Mouse (Mus musculus): ENCODE measurements around the gene Fam241b.
A peak's percentile ranks its signal among the peaks of the same experiment; 100 is the strongest.

Gene Fam241b

DNA sequence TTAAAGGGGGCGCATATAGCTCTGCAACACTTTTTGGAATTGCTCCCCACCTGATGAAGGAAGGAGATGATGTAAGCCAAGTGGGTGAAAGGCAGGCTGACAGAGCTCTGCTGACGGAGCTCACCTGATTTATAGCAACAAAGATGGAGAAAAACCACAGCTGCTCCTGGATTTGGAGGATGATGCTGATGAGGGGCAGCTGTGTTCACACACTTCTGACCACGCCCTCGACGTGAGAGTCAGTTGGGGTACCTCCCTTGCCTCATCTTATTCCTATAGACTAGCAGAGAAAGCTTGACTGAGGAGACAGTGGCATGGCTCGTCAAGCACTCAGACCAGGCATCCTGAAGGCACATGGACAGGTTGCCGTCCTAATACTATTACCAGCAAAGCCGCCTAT lies at the start of gene Fam241b:
Fam241b (minus strand) TSS at position 101 of the 400 bp plus-strand sequence.
- no peak for DNase-seq (ENCODE audit: low spot score in 2 of 2)

DNA sequence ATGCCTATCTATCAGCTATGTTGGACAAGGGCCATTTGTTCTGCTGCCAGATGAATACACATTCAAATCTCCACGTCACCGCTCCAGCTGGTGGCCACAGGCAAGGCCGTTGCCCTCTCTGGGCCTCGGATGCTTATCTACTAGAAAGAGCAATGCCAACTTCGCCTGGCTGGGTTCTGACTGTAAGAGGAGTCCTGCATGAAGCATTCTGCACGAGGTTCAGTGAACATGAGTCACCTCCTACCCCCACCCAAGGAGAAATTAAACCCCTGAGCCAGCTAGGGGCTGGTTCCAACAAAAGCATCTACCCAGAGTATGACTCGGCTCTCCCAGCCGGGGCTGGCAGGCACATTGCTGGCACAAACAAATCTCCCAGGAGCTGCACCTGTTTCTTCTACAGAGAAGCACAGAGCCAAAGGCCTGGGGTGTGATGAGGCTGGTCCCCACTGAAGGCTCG lies 49.0 kb upstream of the Fam241b start:
- DNase-seq (ENCODE audit: low spot score in 2 of 2) = peak in 1 of 2 experiments; percentile 34

DNA sequence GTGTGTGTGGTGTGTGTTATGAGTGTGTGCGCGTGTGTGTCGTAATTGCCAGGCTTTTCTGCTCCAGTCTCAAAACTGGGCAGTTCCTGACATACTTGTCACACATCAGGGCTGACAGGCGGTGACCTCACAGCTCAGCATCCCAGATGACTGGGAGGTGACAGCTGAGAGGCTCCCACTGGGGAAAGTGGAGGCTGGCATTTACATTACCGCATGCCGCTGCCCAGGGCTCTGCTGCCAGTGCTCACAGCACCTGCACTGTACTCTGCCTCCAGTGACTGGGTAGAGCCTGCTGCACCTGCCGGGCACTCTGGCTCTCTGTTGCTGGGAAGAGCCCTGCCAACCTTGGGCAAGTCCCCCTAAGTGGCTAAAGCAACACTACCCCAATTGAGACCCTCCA lies 47.1 kb upstream of the Fam241b start:
- no peak for DNase-seq (ENCODE audit: low spot score in 2 of 2)

DNA sequence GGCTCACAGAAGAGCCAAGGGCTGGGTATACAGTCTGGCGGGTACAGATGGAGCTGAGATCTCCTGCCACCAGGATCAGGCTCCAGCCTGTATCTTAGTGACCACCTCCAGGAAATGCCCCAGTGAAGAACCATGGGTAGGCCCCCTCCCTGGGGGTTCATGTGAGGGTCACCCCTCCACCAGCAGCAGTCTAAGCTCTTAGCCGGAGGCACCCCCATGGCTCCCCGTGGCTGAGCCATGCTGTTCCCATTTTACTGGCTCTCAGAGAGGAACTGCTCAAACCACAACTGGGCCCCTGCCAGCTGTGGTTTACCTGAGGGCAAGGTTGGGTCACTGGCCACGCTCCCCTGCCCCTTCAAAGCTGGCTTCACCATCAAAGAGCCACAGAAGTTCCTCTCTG lies 46.2 kb upstream of the Fam241b start:
- DNase-seq (ENCODE audit: low spot score in 2 of 2) = no peak

DNA sequence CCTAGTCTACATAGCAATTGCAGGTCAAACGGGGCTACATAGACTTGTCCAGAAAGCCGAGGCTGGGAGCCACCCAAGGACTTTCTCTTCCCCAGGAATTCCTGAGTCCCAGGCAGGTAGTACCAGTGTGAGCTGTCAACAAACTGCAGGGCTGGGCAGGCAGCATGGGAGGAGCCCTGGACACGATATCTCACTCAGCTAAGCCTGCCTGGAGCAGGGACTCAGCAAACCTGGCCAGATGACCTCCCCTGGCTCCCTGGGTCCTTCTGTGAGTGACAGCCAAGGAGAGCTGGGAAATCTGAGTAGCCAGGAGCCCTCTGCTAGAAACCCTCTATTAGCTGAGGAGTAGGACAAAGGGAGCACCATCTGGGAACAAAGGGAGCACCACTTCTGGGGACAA lies 45.6 kb upstream of the Fam241b start:
- DNase-seq (ENCODE audit: low spot score in 2 of 2) = no peak

DNA sequence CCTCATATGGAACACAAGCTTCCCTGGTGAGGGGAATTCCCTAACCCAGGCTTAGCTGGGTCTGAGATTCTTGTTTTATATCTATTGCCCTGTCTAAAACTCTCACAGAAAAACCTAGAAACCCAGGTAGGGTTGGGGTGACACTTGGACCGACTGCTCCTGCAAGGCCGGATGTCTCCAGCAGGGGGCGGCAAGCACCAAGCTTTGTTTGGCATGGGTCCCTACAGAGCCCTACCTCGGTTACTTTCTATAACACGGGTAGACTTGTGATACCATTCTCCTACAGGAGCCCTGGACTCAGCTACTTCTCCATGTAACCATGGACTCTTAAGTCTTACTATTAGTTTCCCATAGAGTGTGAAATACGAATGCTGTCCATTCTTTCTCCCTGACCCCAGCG lies 43.2 kb upstream of the Fam241b start:
- peak; percentile 52 to 84 for DNase-seq (ENCODE audit: low spot score in 2 of 2)

DNA sequence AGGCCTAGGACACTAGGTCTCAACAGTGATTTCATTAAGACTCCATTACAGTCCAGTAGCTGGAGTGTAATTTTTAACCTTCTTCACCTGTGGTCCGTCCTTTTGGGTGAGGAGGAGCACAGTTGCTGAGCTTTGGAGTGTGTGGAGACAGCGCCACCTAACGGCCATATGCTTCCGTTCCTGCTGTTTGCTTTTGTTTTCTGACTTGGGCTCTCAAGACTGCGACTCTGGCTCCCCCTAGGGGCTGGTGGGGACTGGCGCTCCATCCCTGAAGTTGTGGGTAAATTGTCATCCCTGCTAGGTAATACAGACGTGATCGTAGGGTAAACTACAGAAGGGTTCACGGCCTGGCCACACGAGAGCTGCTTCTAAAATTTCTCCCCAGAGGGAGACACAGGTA lies 39.3 kb upstream of the Fam241b start:
- DNase-seq (ENCODE audit: low spot score in 2 of 2) = peak; percentile 85 to 96

DNA sequence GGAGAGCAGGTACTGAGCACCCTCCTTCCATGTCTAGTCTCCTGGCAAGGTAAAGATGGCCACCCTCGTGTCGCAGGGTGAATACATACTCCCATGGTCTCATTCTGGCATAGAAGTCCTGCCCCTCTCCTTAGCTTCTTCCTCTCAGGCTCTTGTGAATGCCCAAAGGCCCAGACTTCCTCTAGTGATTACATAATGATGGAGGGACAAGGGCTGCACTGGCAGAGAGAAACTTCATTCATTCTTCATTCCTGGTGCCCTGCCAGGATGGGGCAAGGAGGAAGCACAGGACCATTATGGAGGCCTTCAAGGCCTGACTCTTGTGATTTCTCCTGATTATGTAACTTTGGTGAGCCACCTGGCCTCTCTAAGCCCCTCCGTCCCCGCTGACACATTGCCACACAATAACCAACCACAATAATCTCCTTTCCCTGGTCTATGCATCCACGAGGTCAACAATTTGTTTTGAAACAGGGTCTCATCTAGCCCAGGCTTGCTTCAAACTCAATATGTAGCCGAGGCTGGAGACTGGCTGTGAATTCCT lies 38.8 kb upstream of the Fam241b start:
- DNase-seq (ENCODE audit: low spot score in 2 of 2) = no peak

DNA sequence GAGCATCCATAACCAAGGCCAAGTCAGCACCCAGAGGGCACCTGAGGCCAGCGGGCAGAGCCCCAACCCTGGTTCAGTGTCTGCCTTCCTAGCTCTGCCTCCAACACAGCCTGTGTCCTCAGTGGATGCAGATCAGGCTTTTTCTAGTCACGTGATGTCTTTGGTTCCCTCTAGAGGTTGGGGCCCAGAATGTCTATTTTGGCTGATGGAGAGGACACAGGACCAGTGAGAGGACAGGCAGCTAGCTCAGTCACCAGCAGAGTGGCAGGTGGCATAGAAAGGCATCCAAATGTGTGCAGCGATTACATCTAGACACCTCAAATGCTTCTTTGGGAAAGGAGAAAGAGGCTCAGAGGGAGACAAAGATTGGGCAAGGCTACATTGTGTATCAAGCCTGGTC lies 38.0 kb upstream of the Fam241b start:
- DNase-seq (ENCODE audit: low spot score in 2 of 2) = no peak

DNA sequence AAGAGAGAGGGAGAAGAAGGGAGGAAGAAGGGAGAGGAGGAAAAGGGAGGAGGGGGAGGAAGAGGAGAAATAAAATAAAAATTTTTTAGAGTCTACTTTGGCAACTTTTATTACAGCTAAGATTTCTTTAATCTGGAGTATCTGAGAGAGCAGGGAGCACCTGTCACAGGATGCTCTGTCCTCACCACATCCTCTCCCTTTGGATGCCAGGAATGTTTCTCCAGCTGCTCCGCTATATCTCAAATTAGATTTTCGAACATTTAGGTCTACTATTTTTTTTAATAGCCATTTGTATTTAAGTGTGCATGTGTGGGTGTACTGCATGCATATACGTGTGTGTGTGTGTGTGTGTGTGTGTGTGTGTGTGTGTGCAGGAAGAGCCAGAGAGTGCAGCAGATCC lies 36.2 kb upstream of the Fam241b start:
- DNase-seq (ENCODE audit: low spot score in 2 of 2) = no peak

DNA sequence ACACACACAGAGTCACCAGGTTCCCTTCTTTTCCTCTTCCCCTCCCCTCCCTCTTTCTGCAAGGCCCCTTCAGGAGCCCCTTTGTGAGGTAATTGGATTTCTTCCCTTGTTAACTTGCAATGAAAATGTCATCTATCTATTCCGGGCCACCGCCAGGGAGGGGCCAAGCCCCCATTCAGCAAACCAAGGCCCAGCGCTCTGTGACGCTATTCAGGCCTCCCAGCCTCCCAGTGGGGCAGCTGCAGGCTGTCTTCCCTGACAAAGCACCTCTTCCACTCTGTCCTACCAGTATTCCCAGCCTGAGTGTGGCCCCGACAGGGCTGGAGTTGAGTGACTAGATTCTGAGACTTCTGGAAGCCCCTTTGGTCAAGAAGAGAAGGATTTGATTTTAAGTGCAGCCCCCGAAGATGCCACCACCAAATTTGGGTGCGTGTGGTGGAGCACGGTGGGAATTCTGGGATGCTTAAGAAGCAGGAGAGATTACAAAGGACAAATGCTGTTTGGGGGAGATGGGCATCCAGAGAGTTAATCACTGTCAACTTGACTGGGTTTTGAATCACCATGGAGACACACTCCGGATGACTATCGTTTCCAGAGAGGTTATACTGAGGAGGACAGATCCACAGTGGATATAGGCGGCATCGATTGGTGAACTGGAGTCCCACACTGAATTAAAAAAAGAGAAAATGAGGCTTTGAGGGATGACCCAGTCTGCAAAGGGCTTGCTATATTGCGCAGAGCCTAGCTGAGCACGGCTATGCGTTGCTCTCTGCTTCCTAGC lies 31.0 kb upstream of the Fam241b start:
- no peak for DNase-seq (ENCODE audit: low spot score in 2 of 2)

DNA sequence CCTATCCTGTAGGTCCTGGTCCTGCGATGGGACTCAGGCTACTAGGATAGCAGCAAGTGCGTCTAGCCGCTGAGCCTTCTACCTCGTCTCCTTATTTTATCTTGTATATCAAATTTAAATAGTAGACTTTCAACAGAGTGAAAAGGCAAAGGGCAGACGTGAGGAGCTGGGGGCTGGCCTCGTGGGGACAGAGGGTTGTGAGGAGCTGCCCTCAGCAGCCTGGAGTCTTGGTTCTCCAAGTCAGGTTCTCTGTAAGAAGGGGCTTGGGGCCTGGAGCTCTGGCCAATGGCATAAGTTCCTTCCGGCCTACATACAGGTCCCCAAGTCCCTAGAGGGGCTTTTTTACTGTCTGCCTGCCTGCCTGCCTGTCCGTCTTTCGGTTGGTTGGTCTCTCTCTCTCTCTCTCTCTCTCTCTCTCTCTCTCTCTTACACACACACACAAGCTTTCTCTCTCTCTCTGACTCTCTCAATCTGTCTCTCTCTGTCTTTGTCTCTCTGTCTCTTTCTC lies 30.3 kb upstream of the Fam241b start:
- DNase-seq (ENCODE audit: low spot score in 2 of 2) = no peak

DNA sequence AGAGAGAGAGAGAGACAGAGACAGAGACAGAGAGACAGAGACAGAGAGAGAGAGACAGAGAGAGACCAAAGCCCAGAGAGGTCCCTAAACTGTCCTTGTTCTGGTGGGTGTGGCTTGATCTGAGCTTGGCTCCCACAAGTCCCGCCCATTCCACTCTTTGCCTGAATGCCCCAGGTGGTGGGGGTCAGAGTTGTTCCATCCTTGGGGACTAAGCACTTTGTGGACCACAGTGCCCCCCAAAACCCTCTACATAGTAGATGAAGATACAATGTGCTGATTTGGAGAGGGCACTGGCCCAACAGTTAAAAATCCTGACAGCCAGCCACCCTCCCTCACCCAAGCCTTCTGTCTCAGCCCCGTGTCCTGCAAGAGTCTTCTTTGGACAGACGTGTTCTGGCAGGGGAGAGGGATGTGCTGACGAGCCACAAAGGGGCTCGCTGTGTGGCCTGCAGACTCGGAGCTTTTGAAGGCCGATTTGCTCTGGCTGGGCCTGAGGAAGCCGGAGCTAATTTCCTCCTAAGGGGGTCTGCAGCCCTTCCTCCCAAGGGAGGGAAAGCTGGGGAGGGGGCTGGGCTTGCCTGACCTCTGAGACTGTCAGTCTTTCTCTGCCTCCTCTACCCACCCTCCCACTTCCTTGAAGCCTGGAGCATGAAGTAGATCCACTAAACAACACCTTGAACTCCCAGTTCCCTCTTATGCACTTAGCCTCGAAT lies 29.3 kb upstream of the Fam241b start:
- no peak for DNase-seq (ENCODE audit: low spot score in 2 of 2)

DNA sequence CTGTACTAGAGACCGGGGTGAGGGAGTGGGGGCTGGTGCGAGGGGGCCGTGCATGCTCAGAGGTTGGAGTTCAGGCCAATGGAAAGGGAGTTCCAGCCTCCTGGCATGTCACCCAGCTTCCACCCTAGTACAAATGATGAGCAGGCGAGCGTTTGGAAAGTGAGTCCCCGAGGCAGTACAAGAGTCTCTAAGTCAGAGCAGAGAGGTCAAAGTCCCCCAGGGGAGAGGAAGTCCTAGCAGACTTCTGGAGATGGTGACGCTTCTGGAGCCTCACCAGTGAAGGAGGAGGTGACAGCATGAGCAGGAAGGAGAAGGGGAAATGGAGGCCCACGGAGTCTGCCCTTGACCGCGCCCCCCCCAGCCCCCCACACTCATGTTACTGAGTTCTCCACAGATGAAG lies 18.7 kb upstream of the Fam241b start:
- no peak for DNase-seq (ENCODE audit: low spot score in 2 of 2)

DNA sequence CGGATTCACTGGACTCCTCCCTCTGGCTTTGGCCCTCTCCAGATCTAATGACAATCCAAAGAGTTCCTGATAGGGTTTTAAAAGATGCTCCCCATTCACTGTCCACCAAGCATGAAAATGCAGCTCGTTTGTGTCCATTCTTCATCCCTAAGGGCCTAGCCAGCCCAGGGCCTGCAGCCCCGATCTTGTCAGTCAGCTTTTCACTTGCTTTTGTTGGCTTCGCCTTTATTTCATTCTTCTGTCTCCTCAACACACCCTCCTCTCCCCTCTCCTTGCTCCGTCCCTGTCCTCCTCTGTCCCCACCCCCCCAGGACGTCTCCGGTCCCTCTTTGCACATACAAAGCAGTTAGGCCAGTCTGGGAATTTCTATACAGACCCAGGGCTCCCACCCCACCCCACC lies 6.2 kb upstream of the Fam241b start:
- no peak for DNase-seq (ENCODE audit: low spot score in 2 of 2)

DNA sequence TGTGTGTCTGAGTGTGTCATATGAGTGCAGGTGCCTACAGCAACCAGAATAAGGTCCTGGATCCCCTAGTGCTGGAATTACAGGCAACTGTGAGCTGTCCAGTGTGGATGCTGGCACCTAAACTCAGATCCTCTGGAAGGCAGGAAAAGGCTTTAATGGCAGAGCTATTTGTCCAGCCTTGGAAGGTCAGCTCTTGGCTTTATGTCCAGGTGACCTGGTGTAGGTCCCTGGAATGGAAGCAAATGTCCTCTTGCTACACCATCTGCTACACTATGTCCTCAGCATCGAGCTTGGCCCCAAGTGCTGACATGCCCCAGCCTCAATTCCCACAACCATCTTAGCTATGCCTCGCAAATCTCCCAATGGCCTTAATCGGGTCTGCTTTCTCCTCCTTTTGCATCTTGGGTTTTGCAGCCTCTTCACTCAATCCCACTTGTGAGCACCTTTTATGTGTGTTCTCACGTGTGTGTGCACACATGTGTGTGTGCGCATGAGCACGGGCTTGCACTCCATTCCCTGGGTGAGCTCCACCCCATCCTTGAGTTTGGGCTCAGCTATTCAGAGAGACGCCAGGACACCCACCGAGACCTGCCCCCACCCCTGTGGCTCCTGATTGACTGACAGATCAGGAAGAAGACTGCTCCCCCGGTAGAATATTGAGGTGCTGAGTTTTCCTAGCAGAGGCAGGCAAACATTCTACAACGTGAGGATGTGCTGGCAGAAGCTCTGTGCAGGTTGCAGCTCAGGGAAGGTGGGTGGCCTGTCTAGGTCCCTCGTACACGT lies 3.9 kb upstream of the Fam241b start:
- DNase-seq (ENCODE audit: low spot score in 2 of 2) = no peak

DNA sequence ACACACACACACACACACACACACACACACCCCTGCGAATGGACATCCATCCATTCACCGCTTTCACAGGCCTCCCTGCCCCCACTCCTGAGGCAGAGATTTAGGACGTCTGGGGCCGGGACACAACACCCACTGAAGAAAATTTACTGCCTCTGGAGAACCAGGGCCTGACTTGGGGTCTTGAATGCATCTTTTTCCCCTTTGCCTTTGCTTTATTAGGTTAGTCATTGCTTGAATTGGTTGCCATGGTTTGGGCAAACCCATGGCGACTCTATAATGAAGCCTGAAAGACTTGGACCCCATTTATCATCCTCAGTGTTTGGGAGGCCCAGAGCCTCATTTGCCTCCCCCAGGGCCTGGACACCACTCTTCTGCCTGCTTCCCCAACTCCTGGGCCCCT lies 2.2 kb upstream of the Fam241b start:
- no peak for DNase-seq (ENCODE audit: low spot score in 2 of 2)

DNA sequence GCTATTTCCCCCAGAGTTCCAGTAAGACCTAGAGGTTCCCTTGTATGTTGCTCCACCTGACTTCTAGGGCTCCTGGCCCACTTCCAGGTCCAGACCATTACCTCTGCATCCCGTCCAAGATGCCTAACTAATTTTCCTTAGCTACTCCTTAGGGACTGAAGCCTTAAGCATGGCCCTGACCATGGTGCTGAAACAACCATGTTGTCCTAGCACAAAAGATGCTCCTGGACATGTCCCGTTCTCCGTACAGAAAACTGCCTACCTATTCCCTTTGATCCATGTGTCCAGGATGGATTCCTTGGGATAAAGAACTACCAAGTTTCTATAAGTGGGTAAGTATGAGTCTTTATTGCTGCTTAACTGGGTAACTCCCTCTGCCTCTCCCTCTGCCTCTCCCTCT lies 5.7 kb downstream of the Fam241b start:
- DNase-seq (ENCODE audit: low spot score in 2 of 2) = no peak

DNA sequence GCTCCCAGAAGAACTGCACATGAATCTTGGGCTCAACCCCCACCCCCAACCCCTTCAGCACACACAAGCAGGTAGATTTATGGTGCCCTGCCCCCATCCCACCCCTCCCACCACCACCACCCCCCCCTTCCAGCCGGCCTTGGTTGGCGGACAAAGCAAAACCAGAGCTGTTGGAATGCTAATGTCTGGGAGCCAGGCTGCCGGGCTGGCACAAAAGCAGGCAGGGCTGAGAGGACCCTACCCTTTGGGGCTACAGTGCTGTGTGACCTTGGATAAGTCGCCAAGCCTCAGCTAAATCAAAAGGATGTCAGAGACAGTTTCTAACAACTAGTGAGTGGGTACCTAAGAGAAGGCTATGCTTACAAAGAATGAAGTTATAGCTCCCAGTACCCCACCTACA lies 6.6 kb downstream of the Fam241b start:
- no peak for DNase-seq (ENCODE audit: low spot score in 2 of 2)

DNA sequence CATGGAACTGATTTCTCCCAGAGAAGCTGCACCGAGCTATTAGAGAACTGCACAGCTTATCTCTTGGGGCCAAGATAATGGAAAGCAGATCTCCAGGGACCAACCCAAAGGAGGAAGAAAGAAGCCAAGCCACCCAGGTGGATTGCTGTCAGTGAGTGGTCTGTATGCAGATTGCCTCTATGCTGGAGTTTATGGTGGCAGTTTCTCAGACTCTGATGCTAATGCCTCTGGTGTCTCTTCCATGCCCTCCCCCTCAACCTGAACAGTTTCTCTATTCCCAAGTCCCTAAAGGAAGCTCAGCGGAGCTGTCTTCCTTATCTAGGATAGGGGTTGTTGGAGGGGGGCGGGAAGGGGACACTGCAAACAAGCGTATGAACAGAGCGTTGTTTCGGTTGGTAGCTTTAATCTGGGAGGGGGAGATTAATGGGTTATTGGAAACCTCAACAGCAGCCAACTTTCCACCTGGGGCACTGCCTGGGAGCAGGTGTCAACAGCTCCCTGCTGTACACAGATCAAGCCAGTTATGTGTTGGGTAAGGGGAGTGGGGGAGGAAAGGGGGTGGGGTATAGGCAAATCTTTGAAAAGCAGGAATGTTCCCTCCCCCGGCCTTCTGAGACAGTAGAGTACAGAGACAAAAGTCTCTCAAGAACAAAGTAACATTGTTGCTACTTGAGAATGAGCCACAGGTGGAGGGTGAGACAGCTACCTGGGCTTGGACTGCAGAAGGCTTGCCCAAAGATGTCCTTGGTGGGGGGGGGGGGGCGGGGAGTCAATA lies 7.8 kb downstream of the Fam241b start:
- DNase-seq (ENCODE audit: low spot score in 2 of 2) = no peak

DNA sequence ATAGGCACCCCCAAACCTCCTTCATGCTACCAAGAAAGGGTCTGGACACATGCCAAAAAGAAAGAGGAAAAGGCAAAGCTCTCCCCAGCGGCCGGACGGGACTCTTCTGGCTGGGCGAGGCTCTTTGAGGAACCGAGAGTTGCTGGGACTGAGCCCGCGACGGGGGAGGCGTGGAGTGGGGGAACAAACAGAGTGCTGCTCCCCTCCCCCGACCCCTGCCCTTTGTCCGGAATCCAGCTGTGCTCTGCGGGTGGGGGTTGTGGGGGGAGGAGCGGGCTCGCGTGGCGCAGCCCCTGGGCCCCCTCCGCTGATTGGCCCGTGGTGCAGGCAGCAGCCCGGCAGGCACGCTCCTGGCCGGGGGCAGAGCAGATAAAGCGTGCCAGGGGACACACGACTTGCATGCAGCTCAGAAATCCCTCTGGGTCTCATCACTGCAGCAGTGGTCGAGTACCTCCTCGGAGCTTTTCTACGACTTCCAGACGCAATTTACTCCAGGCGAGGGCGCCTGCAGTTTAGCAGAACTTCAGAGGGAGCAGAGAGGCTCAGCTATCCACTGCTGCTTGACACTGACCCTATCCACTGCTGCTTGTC lies 10.9 kb downstream of the Fam241b start, which contains the start of gene Neurog3:
Neurog3 (plus strand) TSS at position 400 of the 591 bp plus-strand sequence.
- DNase-seq (ENCODE audit: low spot score in 2 of 2) = no peak
